Mouse (Mus musculus) brain, embryonic 14.5 days (tissue): ENCODE data around the gene Cecr2.

Source experiments
- CTCF ChIP-seq: fragments of 200-500 bp; IDR thresholded peaks from 2 replicates; pipeline ENCODE4 v1.5.1; 2012; ENCODE audit warnings: inconsistent platforms, mild to moderate bottlenecking, moderate library complexity, borderline replicate concordance; ENCODE audit not compliant: insufficient read depth, insufficient read length; ENCODE audit errors: extremely low read depth
- POLR2A ChIP-seq: fragments of 200-500 bp; IDR thresholded peaks from 2 replicates; pipeline ENCODE4 v1.6.1; 2012; ENCODE audit warnings: mild to moderate bottlenecking, inconsistent platforms, borderline replicate concordance; ENCODE audit not compliant: poor library complexity, insufficient read depth, insufficient read length, severe bottlenecking; ENCODE audit errors: extremely low read depth

DNA sequence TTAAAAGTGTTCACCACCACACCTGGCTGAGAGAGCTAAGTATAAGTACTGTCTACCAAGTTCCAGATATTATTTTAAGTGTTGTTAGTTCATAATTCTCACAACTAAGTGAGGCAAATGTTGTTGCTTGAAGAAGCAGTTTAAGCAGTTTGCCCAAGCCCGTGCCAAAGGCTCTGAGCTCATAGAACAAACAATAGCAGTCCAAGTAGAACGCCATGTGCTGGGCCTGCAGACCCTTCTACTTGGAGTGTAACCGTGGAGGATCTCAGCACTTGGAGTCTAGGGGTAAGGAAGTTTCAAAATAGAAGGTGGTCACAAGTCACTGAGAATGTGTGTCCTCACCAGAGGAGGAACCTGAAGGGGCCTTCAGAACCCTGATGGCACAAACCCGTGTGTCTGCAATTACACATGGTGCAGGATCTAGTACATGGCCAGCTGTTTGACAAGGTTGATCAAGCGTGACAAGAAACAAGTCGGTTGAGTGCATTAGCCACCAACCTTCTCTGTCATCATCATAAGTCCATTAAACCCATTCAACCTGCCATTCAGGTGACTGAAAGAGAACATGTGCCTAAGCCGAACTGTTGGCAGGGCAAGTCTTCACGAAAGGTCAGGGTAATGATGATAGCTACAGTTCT, 30.7 kb upstream of the Cecr2 start:
- TF ChIP-seq POLR2A (no peak), CTCF (no peak)
